8 mouse cellular contexts compared by ENCODE assay signal in genomic region chr4:21847481-21848286, GRCm38 (mm10). TPM values are rescaled to one million over a fixed set of nuclear protein-coding genes. Genes with fewer than 3 reads are reported as not detected.
A peak's percentile ranks its signal among the peaks of the same experiment; 100 is the strongest.
DNase-seq lines count a peak whose midpoint lies in the region; ATAC-seq and TF ChIP-seq lines count a peak whose summit lies in the region.

TSS of gene Pnisr (plus strand) at chr4:21847583.

- peak within 1 kb of the TSS; percentile 68 for H3K4me3 ChIP-seq in embryonic facial prominence, embryonic 14.5 days (ENCODE audit: low read depth, low read length)
- H3K4me3 ChIP-seq in heart, adult 2 months, result peak within 1 kb of the TSS; percentile 96
- peak within 1 kb of the TSS; percentile 83 for H3K4me3 ChIP-seq in limb, embryonic 13.5 days
- peak within 1 kb of the TSS; percentile 93 for H3K4me3 ChIP-seq in midbrain, embryonic 16.5 days (ENCODE audit: low read depth, low read length)

- peaks cover 7% of the 10 kb centered on the region for H3K79me2 ChIP-seq in heart, adult 2 months (replicated peaks; ENCODE audit: control insufficient read depth, insufficient read depth, low read length)

- intact Hi-C loops in heart, adult 2 months (cut with DNase I), result loop anchor here (1.0 to 10.0 kb wide), 5 partner anchors 70 to 1803 kb away; partner anchors contain the start of gene Ccnc

- ATAC-seq in embryonic facial prominence, embryonic 14.5 days (ENCODE audit: low read depth), result peak; percentile 97
- ATAC-seq in limb, embryonic 13.5 days (ENCODE audit: low FRiP score, low read depth), result peak; percentile 98
- ATAC-seq in midbrain, embryonic 16.5 days, result peak; percentile 99

- peak within 1 kb of the TSS; percentile 61 for H3K4me2 ChIP-seq in embryonic facial prominence, embryonic 14.5 days (ENCODE audit: low read depth, low read length)
- H3K4me2 ChIP-seq in limb, embryonic 13.5 days (replicated peaks), result peak within 1 kb of the TSS; percentile 62
- peak within 1 kb of the TSS; percentile 54 for H3K4me2 ChIP-seq in midbrain, embryonic 16.5 days (ENCODE audit: low read length)

- peak within 1 kb of the TSS; percentile 88 for H3K9ac ChIP-seq in embryonic facial prominence, embryonic 14.5 days (ENCODE audit: low read depth, low read length)
- peak within 1 kb of the TSS; percentile 85 for H3K9ac ChIP-seq in heart, adult 2 months (ENCODE audit: low read depth, low read length)
- H3K9ac ChIP-seq in limb, embryonic 13.5 days, result peak within 1 kb of the TSS; percentile 95
- peak within 1 kb of the TSS; percentile 95 for H3K9ac ChIP-seq in midbrain, embryonic 16.5 days (ENCODE audit: low read depth, low read length)

- H3K27ac ChIP-seq in embryonic facial prominence, embryonic 14.5 days (replicated peaks; ENCODE audit: low read depth, low read length), result peak within 1 kb of the TSS; percentile 96
- peak within 1 kb of the TSS; percentile 97 for H3K27ac ChIP-seq in heart, adult 2 months
- peak within 1 kb of the TSS; percentile 99 for H3K27ac ChIP-seq in limb, embryonic 13.5 days
- peak within 1 kb of the TSS; percentile 99 for H3K27ac ChIP-seq in midbrain, embryonic 16.5 days (ENCODE audit: low read length)

- TF ChIP-seq POLR2A in heart, adult 2 months (IDR thresholded peaks at IDR 0.05; ENCODE audit: insufficient read depth, low read depth, low read length), result peak; percentile 82

- DNase-seq in 3T3-L1 (ENCODE audit: low read depth, low spot score), result peak; percentile 99
- DNase-seq in adrenal gland, postnatal 4 days (ENCODE audit: low spot score in 2 of 2), result peak; percentile 76 to 87
- peak; percentile 99 for DNase-seq in embryonic facial prominence, embryonic 14.5 days (ENCODE audit: low spot score)
- DNase-seq in heart, adult 2 months, result peak; percentile 90 to 93
- peak; percentile 96 for DNase-seq in kidney, adult 8-10 months
- peak; percentile 94 to 96 for DNase-seq in spleen, postnatal 10 days (ENCODE audit: low spot score in 2 of 2)

- H3K9me3 ChIP-seq in embryonic facial prominence, embryonic 14.5 days (ENCODE audit: control insufficient read depth, low read length), result no peaks in the 10 kb centered on the region
- no peaks in the 10 kb centered on the region for H3K9me3 ChIP-seq in limb, embryonic 13.5 days
- no peaks in the 10 kb centered on the region for H3K9me3 ChIP-seq in midbrain, embryonic 16.5 days (replicated peaks; ENCODE audit: control insufficient read depth, low read length, poor library complexity, severe bottlenecking)

- H3K27me3 ChIP-seq in embryonic facial prominence, embryonic 14.5 days (replicated peaks; ENCODE audit: control insufficient read depth, insufficient read depth, low read length), result no peaks in the 10 kb centered on the region
- no peaks in the 10 kb centered on the region for H3K27me3 ChIP-seq in heart, adult 2 months (ENCODE audit: control insufficient read depth, insufficient read depth, low read length)
- H3K27me3 ChIP-seq in limb, embryonic 13.5 days, result no peaks in the 10 kb centered on the region
- H3K27me3 ChIP-seq in midbrain, embryonic 16.5 days (ENCODE audit: control insufficient read depth, insufficient read depth, low read depth, low read length), result no peaks in the 10 kb centered on the region

- TF ChIP-seq CTCF in heart, adult 2 months (IDR thresholded peaks at IDR 0.05), result peak; percentile 94

- under 1% methylated on average over 50 of the region's 50 CpGs for WGBS in embryonic facial prominence, embryonic 14.5 days
- under 1% methylated on average over 50 of the region's 50 CpGs for WGBS in heart, adult 2 months
- under 1% methylated on average over 50 of the region's 50 CpGs for WGBS in limb, embryonic 13.5 days
- WGBS in midbrain, embryonic 16.5 days, result under 1% methylated on average over 50 of the region's 50 CpGs

- no peaks in the 10 kb centered on the region for H3K36me3 ChIP-seq in embryonic facial prominence, embryonic 14.5 days (ENCODE audit: control insufficient read depth, insufficient read depth, low read length)
- peaks cover 15% of the 10 kb centered on the region for H3K36me3 ChIP-seq in heart, adult 2 months (ENCODE audit: control insufficient read depth, insufficient read depth, low read length)
- no peaks in the 10 kb centered on the region for H3K36me3 ChIP-seq in limb, embryonic 13.5 days
- H3K36me3 ChIP-seq in midbrain, embryonic 16.5 days (ENCODE audit: control insufficient read depth, insufficient read depth, low read length), result no peaks in the 10 kb centered on the region

- 0 out of 2 replicates have a peak, but pooled peaks have one; percentile 44 for TF ChIP-seq EP300 in heart, adult 2 months (IDR thresholded peaks at IDR 0.05; ENCODE audit: insufficient read depth, low read depth, low read length)

- peaks cover 10% of the 10 kb centered on the region for H3K4me1 ChIP-seq in embryonic facial prominence, embryonic 14.5 days (ENCODE audit: control insufficient read depth, insufficient read depth, low read length)
- peaks cover 7% of the 10 kb centered on the region for H3K4me1 ChIP-seq in heart, adult 2 months (ENCODE audit: control insufficient read depth, insufficient read depth, low read length)
- H3K4me1 ChIP-seq in limb, embryonic 13.5 days, result peaks cover 19% of the 10 kb centered on the region
- H3K4me1 ChIP-seq in midbrain, embryonic 16.5 days (ENCODE audit: control insufficient read depth, insufficient read depth, low read length), result peaks cover 20% of the 10 kb centered on the region

RNA-seq across cellular contexts. Expression of gene Pnisr, which starts in this region (rescaled TPM):
- 100 to 1,000 TPM; 160 to 175 TPM for total RNA-seq in adrenal gland, postnatal 4 days (2021)
- 114 and 122 TPM in 2 replicates for polyA plus RNA-seq in embryonic facial prominence, embryonic 14.5 days (2014; fragmentation: Nextera tagmentation; extraction: Ambion mirVana)
- 10 to 100 TPM; 28.9 to 29.1 TPM for total RNA-seq in heart, adult 2 months (2021)
- polyA plus RNA-seq in heart, adult 2 months (2012; rRNA removed), result 33.3 and 61.6 TPM in 2 replicates
- polyA plus RNA-seq in limb, embryonic 13.5 days (2015; fragmentation: Nextera tagmentation; extraction: Ambion mirVana), result 193 and 199 TPM in 2 replicates
- polyA plus RNA-seq in midbrain, embryonic 16.5 days (2015; fragmentation: Nextera tagmentation; extraction: Ambion mirVana), result 195 and 215 TPM in 2 replicates

Comparison
In these comparisons a context has a peak if more than half of its experiments do, and no peak if none do; other contexts are left out.
1. Peak in every context shown above with its lines: DNase-seq, ATAC-seq, H3K4me3 ChIP-seq and H3K27ac ChIP-seq.
2. RNA of gene Pnisr (total RNA-seq): 160 to 175 TPM in adrenal gland, postnatal 4 days; 28.9 to 29.1 TPM in heart, adult 2 months; every median in the first group is over 4 times any median in the second.